Mouse (Mus musculus): ENCODE data around the gene Fbxl20. TPM values are rescaled to one million over a fixed set of nuclear protein-coding genes. Genes with fewer than 3 reads are reported as not detected.

Fbxl20 gene
- polyA plus RNA-seq, 1 experiment = 21.6 TPM

DNA sequence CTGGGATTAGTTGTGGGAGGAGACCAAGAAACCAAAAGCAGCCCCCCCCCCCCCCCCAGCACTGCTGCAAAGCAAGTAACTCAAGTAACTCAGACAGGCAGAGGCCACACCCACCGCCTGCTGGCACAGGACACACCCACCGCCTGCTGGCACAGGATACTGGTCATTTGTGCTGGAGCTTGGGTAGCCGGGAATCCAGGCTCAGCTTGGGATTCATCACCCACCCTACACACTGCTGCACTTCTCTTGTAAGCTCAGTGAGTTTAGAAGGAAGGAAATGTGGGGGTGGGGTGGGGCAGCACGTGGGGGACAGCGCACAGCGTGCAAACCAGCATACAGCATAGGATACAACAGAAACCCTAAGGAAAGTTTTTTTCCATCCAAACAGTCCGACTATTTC lies 62.0 kb downstream of the Fbxl20 start:
- DNase-seq (ENCODE audit: low read depth) = no peak

DNA sequence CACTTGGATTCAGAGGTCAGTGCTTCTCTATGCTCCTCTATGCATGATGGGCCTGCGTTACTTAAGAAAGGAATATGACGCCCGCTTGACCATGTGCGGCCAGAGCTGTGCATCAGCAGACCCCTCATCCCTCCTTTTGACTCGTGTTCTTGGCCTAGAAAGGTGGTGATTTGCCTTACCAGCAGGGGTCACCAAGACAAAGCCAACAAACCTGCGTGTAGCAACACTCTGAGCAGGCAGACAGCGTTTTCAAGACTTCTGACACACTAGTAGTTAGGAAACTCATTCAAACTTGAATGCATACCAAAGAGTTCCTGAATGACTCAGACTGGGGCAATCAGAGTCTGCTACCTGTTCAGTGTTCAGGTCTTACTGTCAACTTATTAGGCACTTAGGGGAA lies 63.6 kb downstream of the Fbxl20 start:
- DNase-seq (ENCODE audit: low read depth) = no peak

DNA sequence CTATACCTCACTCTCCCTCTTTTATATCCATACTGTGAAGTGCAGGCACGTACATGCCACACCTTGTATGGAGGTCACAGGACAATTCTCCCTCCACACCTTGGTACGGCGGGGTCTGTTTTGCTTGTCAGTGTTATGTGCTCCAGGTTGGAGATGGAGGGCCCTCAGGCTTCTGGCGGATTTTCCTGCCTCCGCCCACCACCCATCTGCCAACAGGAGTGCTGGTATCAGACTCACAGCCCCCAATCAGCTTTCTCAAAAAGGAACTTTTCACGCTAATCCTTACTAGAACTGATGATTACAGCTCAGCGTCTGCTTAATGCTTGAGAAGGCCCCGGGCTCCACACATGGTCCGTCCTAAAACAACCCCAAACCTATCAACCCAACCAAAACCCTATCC lies 64.1 kb downstream of the Fbxl20 start:
- no peak for DNase-seq (ENCODE audit: low read depth)

DNA sequence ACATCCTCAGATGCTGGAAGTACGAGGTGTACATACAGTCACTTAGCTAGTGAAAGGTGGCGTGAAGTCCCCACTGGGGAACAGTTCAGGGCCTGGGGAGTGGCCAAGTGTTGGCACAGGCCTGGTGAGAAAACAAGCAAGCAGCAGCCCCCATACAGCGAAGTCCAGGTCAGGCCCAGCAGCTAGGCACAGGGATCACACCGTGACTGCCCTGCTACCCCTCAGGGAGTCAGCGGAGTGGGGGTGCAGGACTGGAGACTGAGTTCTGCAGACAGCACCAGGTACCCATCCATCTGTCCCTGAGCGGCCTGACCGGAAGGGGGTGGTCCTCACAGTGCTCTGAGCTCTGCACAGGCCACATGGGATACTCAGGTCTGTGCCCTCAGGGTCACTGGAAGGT lies 67.5 kb downstream of the Fbxl20 start:
- DNase-seq (ENCODE audit: low read depth) = no peak

DNA sequence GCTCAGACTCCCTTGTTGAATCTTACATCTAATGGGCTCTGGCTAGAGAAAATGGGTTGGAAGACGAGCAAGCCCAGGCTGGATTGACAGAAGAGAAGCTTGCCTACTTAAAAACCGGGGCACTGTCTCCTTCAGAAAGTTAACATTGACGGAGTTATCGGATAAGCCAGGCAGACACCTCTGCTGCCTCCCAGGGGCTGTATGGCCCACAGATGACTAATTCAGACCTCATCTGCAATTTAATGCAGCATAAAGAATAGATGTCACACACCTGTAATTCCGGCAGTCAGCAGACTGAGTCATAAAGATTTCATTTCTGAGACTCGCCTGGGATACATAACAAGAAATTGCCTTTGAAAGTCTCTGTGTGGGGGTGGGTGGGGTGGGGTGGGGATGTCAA lies 69.8 kb downstream of the Fbxl20 start:
- DNase-seq (ENCODE audit: low read depth) = no peak

DNA sequence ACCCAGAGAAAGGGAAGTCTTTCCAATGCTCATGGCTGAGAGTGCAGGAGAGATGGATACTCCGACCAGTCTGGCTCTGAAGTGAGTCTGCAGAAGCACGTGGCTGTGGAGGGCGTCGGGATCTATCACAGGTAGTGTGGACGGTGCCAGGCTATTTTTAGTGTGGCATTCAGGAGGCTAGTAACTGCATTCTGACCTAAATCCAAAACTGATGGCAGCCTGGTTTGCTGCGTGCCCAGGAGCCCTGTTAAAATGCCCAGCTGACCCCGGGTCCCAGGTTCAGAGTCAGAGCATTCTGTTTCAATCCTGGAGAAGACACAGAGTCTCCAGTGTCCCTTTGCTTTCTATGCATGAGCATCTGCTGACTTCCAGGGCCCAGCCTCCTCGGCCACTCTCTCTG lies 73.1 kb downstream of the Fbxl20 start:
- no peak for DNase-seq (ENCODE audit: low read depth)

DNA sequence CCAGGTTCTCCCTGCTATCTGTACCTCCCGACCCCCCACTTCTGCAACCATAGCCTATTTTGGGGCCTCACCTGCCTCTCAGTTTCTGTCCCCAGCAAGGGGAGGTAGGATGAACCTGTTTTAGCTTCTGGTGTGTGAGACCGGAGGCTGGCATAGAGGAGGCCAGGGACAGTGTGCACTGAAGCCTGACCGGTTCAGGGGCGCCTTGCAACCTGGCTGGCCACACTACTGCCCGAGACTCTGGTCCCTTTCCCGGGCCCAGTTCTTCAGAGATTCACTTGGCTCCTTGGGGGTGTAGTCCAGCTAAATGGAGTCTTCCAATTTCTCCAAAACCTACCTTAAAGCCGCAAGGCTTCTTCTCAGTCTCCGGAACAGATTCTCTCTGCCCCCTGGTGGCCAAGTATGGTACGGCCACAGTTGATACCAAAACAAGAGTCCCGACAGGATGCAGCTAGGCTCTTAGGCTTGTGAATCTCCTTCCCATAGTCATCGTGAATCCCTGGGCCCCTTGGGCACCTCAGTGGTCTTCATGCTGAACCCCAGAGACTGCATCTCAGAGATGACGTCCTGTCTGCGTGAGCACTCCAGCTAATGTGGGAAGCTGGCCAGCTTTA lies 74.9 kb downstream of the Fbxl20 start:
- DNase-seq (ENCODE audit: low read depth) = no peak

DNA sequence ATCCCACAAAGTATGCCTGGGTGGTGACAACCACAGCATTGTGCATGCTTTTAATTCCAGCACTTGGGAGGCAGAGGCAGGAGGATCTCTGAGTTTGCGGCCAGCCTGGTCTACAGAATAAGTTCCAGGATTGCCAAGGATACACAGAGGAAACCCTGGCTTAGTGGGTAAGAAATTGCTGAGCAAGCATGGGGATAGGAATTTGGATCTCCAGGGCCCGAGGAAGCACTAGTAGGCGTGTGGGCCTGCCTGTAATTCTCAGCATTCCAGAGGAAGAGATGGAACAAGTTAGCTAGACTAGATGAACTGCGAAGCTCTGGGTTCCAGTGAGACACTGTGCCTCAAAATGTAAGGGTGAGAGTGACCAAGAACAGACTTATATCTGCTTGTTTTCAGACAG lies 76.8 kb downstream of the Fbxl20 start:
- DNase-seq (ENCODE audit: low read depth) = no peak

DNA sequence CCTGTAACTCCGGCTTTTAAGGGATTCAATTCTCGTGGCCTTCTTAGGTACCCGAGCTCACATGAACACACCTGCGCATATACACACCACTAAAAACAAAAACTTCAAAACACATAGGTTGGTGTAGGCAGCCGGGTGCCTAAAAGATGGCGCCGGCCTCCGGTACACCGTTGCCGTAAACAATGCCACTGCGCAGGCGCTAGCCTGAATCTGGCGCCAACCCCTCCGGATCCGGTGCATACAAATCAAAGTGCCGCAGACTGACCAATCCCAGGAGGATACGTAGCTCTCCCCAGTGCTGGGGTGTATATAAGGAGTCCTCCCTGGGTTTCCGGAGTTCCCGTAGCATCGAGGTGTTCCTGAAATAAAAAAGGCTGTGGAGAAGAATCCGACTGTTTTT lies 82.9 kb downstream of the Fbxl20 start:
- DNase-seq (ENCODE audit: low read depth) = no peak

DNA sequence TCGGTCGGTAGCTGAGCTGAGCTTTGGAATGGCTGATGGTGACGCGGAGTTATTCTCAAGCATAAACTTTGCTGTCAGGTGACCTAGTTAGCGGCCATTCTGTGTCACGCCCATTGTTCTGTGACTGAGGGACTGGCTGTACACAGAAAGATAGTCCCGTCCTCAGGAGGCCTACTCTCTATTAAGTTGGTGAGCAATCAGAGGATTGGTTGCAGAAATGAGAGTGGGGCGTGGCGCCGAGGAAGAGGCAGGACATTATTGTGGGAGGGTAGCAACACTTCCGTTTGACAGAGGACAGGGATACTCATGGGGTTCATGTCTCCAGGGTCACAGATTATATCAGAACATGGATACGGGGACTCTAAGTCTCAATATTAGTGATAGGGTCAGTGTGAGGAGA lies 84.0 kb downstream of the Fbxl20 start:
- DNase-seq (ENCODE audit: low read depth) = no peak

DNA sequence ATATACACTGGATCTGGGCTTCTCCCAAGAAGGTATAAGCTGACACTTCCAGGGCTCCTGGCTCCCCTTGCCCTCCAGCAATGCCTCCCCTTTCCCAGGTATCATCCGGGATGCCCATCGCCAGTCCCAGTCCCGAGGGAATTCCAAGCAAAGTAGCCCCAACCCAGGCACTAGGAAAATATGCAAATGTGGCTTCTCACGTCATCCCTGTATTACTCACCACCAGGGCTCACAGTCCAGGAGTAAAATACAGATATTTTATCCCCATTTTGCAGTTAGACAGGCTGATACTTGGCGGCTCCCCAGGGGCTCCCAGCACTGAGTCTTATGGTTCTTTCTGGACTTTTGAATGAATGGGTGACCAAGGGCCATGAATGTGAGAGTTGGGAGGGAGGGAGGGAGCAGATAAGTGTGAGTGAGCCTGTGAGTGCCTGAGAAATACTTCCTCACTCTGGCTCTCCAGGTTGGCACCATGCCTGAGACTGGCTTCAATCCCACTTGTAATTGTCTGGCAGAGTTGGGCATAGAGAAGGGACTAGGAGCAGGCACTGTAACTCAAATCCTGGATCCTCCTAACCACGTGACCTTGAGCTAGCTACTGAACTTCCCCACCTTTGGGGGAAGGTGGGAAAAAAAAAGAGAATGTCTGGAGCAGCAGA lies 88.2 kb downstream of the Fbxl20 start:
- DNase-seq (ENCODE audit: low read depth) = no peak

DNA sequence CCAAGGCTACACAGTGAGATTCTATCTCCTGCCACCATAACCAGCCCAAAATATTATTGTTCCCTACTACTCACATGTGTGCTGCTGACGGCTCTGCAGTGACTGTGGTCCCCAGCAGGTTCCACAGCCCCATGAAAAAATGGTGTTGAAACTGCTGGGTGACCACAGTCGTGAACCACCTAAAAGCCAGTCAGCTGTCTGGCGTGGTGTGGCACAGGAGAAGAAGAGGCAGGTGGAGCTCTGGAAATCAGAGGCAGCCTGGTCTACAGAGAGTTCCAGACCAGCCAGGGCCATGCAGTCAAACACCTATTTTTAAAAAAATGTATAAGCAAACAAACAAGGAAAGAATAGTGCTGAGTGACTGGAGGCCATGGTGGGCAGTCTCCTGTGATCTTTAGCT lies 88.8 kb downstream of the Fbxl20 start:
- no peak for DNase-seq (ENCODE audit: low read depth)

DNA sequence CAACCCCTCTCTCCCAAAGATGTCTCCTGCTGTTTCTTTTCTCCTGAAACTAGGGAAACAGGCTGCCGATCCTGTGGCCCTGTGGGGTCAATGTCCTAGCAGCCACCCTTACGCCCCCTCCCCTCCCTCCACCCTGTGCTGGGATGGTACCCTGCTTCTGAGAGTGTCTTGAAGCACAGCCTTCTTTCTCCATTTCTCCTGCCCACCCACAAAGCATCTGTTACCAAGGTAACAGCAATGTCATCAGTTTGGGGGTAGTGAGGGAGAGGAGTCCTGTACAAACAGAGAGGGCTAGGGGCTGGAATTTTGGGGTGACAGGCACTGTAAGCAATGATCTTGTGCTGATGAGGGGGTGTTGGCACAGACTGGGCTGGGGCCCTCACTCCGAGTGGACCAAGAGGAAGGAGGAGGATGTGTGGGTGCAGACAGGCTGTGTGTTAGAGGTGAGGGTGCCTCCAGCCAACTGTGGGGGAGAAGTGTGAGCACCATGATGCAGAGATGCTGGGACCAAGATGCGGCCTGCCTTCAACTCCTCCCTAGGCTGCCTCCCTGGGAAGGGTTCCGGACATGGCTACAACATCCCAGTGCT lies 90.0 kb downstream of the Fbxl20 start:
- DNase-seq (ENCODE audit: low read depth) = no peak

DNA sequence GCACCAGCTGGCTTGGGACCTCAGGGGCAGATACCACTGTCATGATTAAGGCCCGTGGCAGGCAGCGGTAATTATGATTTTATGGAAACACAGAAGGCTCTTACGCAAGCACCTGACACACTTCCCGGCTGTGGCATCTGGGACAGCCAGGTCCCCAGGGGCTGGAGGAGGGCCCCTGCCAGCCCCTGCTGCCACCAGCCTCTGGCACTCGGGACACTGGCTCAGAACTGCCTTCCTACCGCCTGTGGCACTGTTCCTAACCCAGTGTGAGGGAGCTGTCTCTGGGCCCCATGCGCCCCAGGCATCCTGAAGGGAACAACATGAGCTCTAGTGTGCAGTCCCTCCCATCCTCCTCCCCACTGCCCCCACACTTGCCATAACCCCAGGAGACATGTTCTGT lies 90.5 kb downstream of the Fbxl20 start:
- no peak for DNase-seq (ENCODE audit: low read depth)

DNA sequence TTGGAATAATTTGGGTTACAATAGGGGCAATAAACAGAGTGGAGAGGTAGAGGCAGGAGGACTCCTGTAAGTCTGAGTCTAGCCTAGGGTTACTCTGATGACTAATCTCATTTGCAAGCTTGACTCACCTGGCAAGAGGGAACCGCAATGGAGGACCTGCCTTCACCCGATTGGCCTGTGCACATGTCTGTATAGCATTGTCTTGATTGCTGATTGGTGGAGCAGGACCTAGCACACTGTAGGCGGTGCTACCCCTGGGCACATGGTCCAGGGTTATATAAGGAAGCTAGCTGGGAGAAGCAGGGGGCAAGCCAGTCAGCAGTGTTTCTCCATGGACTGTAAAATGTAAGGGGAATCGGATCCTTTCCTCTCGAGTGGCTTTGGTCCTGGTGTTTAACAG lies 92.2 kb downstream of the Fbxl20 start:
- DNase-seq (ENCODE audit: low read depth) = no peak

DNA sequence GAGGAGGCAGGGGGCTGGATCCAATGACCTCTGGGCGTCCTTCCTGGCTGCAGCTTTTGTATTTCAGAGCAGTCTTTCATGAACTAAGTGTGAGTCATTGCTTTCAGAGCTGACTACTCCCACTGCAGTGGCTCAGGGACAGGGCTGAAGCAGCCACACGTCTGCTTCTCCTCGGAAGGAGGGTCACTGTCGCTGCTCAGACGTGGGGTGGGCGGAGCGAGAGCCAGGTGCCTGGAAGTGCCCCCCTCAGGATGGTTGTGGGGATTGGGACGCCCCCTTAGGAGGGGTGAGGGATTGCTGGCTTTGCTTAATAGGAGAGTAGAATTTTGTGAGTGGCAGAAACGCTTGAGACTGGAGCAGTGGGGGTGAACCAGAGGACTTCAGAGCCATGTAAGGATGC lies 92.7 kb downstream of the Fbxl20 start:
- no peak for DNase-seq (ENCODE audit: low read depth)

DNA sequence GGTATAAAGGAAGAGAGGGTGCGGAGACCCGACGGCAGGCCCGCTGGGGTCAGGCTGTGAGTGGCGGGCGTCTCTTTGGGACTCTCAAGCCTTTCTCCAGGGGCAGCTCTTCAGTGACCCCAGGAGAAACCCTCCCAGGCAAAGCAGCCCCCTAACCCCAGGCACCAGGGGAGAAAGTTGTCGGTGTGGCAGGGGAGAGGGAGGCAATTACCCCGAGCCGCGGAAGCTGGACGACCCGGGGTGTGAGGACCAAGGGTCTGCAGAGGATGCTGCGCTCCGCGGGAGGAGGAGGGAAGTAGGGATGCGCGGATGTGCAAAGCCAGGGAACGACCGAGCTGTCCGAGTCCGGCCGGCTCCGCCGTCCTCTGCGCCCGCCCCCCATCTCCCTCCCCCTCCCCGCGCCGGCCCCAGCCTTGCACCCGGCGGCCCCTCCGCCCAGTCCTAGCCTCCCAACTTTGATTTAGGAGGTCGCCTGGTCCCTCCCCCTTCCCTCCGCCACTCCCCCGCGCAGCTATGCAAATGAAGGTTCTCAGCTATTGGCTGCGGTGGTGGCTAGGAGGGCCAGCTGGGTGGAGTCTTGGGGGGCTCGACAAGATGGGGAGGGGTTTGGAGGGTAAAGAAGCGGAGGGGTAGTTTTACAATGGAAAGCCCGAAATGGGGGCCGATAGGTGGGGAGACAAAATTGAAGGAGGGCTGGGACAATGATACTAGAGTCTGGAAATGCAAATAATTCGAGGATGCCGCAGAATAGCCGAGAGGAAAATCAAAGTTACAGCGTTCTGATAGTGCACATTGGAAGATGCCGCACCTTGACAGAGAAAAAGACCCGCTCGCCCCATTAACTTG lies 97.0 kb downstream of the Fbxl20 start, which contains the start of gene Stac2:
Gene Stac2, minus strand, starts transcription at position 474 of the 846 bp plus-strand sequence.
- no peak for DNase-seq (ENCODE audit: low read depth)

DNA sequence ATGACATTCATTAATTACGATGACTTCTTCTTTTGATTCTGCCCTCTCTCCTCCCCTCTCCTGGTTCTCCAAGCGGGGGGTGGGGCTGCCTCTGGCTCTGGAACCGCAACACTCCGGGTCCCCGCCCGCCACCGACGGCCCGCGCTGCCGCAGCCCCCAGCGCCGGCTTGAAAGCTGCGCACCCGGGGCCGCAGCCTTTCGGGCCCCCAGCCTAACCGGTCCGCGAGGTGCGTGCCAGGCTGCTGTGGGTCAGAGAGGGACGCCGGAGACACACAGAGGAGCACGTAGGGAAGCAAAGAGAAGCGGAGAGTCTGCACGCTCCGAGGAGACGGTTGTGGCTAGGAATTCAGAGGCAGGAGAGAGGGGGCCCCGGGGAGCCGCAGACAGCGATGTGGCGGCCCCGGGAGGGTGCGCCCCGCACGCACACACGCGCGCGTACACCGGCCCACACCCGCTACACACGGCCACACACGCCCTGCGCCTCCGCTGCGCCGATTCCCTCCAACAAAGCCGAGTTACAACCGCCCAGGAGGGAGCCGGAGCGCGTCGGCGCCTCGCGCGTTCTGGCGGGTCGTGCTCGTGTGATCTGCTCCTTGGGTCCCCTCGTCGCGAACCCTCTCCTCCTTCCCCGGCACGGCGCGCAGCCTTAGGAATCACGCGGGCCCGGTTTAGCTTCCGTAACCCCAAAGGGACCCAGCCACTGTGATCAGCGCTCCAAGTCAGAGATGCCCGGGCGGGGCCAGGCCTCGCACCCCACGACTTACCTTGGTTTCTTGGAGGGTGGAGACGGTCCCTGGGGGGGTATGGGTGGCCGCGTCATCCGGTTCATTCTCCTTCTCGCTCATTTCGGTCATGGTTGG lies 97.8 kb downstream of the Fbxl20 start:
- no peak for DNase-seq (ENCODE audit: low read depth)

DNA sequence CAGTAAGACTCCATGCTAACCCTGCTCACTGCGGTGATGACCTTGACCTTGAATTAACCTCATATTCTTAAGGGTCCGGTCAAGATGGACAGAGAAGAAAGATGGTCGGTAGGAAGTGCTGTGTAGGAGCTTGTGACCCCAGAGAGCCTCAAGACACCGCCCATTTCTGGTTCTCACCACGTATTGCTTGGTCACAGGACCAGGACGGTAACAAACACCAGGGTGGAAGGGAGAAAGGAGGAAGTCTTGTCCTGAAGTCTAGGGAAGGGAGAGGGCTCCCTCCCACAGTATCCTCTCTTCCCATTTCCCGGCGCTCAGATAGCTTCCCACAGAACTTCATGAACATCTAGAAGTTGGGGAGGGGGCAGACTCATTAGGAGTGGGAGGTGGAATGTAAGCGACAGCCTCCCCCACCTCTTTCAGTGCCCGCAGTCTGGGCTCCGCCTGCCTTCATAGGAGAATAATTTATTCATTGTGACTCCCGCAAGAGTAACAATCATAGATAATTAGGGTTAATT lies 98.5 kb downstream of the Fbxl20 start:
- no peak for DNase-seq (ENCODE audit: low read depth)

DNA sequence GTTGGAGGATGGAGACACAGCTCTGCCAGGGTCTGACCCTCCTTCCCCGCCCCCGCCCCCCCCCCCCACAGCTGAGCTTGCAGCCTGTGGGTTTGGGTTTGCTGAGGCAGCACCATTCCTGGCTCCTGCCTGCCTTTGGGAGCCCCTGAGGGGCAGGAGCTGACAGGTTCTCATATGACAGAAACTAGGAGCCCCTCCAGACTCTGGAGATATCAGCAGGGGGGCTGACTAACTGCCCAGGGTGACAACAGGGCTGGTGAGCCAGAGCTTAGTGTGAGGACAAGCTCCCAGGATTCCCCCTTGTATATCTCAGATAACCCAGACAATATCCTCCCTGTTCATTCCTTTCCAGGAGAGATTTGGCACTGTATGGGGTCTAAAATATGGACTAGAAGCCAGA lies 99.3 kb downstream of the Fbxl20 start:
- DNase-seq (ENCODE audit: low read depth) = no peak

DNA sequence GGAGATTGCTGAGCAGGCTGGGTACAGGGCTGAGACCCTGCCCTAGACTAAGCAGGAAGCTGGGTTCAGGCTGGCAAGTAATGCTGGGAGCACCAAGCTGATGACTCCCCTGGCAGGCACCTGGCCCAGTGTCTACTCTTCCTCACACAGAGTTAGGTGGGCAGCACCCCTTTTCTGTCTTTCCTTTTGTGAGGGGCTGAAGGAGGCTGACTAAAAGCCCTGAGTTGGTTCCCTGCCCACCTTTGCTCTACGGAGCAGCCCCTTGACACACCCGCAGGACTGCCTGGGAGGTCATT lies 99.7 kb downstream of the Fbxl20 start:
- DNase-seq (ENCODE audit: low read depth) = no peak

All from gonadal fat pad, adult 2 months (tissue).